Mouse (Mus musculus) G1E (cell line): ENCODE data around the gene Rgs5.

Source experiments
- CTCF ChIP-seq: IDR thresholded peaks from 2 replicates; pipeline ENCODE4 v1.5.1; 2012; ENCODE audit warnings: low read depth, low read length, inconsistent platforms, mixed read lengths
- GATA1 ChIP-seq: IDR thresholded peaks from 2 replicates; pipeline ENCODE4 v1.6.1; 2012; ENCODE audit warnings: borderline replicate concordance, low read length, inconsistent platforms, mixed read lengths
- GATA2 ChIP-seq: IDR thresholded peaks from 2 replicates; pipeline ENCODE4 v1.6.1; 2012; ENCODE audit warnings: low read depth, low read length, inconsistent platforms, borderline replicate concordance
- TAL1 ChIP-seq: conservative IDR thresholded peaks from 2 replicates; pipeline ENCODE4 v1.6.1; 2012; ENCODE audit warnings: low read depth, low read length, inconsistent platforms, mixed read lengths

DNA sequence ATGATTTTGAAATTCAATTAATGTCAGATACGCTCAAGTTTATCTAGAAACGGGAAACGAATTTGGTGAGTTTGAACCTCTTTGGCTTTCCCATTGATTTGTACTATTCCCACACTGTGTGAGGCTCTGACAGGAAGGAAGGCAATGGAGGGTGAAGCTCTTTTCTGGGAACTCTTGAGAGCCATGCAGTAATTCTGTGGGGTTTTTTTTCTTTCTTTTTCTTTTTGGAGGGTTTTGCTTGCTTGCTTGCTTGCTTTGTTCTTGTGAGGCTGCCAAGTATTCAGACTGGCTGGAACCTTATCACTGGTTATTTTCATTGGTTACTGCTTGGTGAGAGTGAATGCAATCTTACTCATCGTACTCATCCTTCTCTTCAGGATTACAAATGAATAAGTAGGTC is 17.0 kb downstream of the Rgs5 start:
- TF ChIP-seq CTCF (no peak), TAL1 (no peak), GATA2 (no peak), GATA1 (no peak)
